15 mouse cellular contexts compared by ENCODE assay signal in the genomic region with DNA sequence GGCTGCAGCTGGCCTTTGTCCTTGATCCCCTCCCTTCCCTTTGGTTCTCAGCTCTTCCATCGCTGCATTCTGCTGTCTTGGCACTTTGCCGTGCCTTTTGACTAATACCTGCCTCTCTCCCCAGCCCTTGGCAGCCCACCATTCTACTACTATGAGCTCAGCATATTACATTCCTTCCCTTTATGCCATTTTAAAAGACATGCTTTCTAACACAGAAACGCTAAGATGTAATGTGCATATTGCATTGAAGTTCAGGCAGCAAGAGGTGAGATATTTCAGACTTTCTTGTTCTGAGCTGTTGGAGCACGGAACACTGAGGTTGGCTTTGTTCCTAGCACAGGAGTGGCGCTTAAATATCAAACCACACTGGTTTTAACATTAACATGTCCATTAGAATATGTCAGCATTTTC. TPM values are rescaled to one million over a fixed set of nuclear protein-coding genes. Genes with fewer than 3 reads are reported as not detected.
DNase-seq lines count a peak whose midpoint lies in the region; TF ChIP-seq lines count a peak whose summit lies in the region.
"Had no signal": no experiment of that assay in that cellular context is flagged by ENCODE, and none has a peak within 500 bp of the region (broad histone marks: within the 10 kb centered on the region; RNA-seq: fewer than 3 reads in every experiment).

No protein-coding gene starts in this region.

- no peak overlapping the region for H3K4me3 ChIP-seq in layer of hippocampus, adult 2 months
- H3K4me3 ChIP-seq: erythroblast, embryonic 14.5 days; heart, embryonic 13.5 days; limb, embryonic 15.5 days; myocyte had no signal

- H3K27ac ChIP-seq in layer of hippocampus, adult 2 months: peak overlapping the region; percentile 39; the same call in 1 of the 2 replicates
- H3K27ac ChIP-seq: heart, embryonic 13.5 days; limb, embryonic 15.5 days had no signal

- no peak for TF ChIP-seq POLR2A in brain, embryonic 14.5 days (IDR thresholded peaks at IDR 0.05; ENCODE audit: borderline replicate concordance, extremely low read depth, insufficient read depth, insufficient read length, poor library complexity, severe bottlenecking)

- DNase-seq in cerebellum, postnatal 25 days: peak; percentile 24 to 58
- no peak for DNase-seq in cerebellum, adult 11-12 months
- DNase-seq in layer of hippocampus, adult 2 months (ENCODE audit: low spot score in 2 of 2): no peak
- no peak for DNase-seq in layer of hippocampus, postnatal 36 days
- DNase-seq in brain, embryonic 14.5 days (ENCODE audit: low read depth): peak; percentile 52
- peak; percentile 74 for DNase-seq in kidney, postnatal 14 days
- DNase-seq in MN1 (ENCODE audit: low spot score): no peak
- DNase-seq: gastrocnemius, postnatal 10 days; right cerebral cortex, postnatal 25 days; thymus, postnatal 25 days had no signal

- no peak for TF ChIP-seq CTCF in layer of hippocampus, adult 2 months (conservative IDR thresholded peaks at IDR 0.05)
- no peak for TF ChIP-seq CTCF in brain, embryonic 14.5 days (IDR thresholded peaks at IDR 0.05; ENCODE audit: borderline replicate concordance, extremely low read depth, insufficient read depth, insufficient read length)

RNA-seq across cellular contexts. Expression of a gene that starts 11.7 kb away (rescaled TPM):
- 10 to 100 TPM; 33.2 to 38.8 TPM for total RNA-seq in layer of hippocampus, adult 2 months (2021)
- 10 to 100 TPM; 32.6 to 37.1 TPM for total RNA-seq in layer of hippocampus, postnatal 36 days (2021)
- polyA plus RNA-seq in brain, embryonic 14.5 days (2012; rRNA removed): 33.5 TPM in 2 replicates
- total RNA-seq: CH12.LX had no signal
- polyA plus RNA-seq: erythroblast, embryonic 14.5 days had no signal

RNA-seq across cellular contexts. Expression of a gene that starts 36.1 kb away (rescaled TPM):
- total RNA-seq in layer of hippocampus, adult 2 months (2021): 1 to 10 TPM; 3.7 to 3.8 TPM
- 1 to 10 TPM; 1.9 to 4.0 TPM for total RNA-seq in layer of hippocampus, postnatal 36 days (2021)
- polyA plus RNA-seq in brain, embryonic 14.5 days (2012; rRNA removed): 6.7 and 20.1 TPM in 2 replicates
- polyA plus RNA-seq: erythroblast, embryonic 14.5 days had no signal

RNA-seq across cellular contexts. Expression of a gene that starts 37.2 kb away (rescaled TPM):
- total RNA-seq in layer of hippocampus, adult 2 months (2021): 10 to 100 TPM; 12.1 to 14.5 TPM
- 10 to 100 TPM; 12.3 to 14.7 TPM for total RNA-seq in layer of hippocampus, postnatal 36 days (2021)
- 3.7 and 4.0 TPM in 2 replicates for polyA plus RNA-seq in brain, embryonic 14.5 days (2012; rRNA removed)

Comparison
In these comparisons a context has a peak if more than half of its experiments do, and no peak if none do; other contexts are left out.
1. DNase-seq: peak in cerebellum, postnatal 25 days (2 of 2), brain, embryonic 14.5 days (single experiment) and kidney, postnatal 14 days (single experiment); none in cerebellum, adult 11-12 months (single experiment), layer of hippocampus, adult 2 months (0 of 2), layer of hippocampus, postnatal 36 days (0 of 2) and MN1 (single experiment).